Mouse (Mus musculus) heart, embryonic 16.5 days (tissue): ENCODE measurements around the gene Nsmce3. TPM values are rescaled to one million over a fixed set of nuclear protein-coding genes. Genes with fewer than 3 reads are reported as not detected.

Experiments
- ATAC-seq: fragments of 200-750 bp; cut with Nextera tagmentation; replicated peaks from 2 replicates; pipeline ENCODE4 v1.8.0; 2017; ENCODE audit warnings: moderate number of reproducible peaks; ENCODE audit not compliant: insufficient read depth, low FRiP score; ENCODE audit errors: extremely low read depth
- H3K27ac ChIP-seq: fragments of 300-500 bp; sonication (generic); 2 replicates; pipeline ENCODE4 v1.5.1; 2014; ENCODE audit warnings: mild to moderate bottlenecking, low read length, control low read depth, moderate library complexity
- H3K27me3 ChIP-seq: fragments of 300-500 bp; sonication (generic); 2 replicates; pipeline ENCODE4 v1.6.1; 2014; ENCODE audit warnings: low read length, mixed read lengths; ENCODE audit not compliant: control insufficient read depth, insufficient read depth
- H3K36me3 ChIP-seq: fragments of 300-500 bp; sonication (generic); 2 replicates; pipeline ENCODE4 v1.6.1; 2014; ENCODE audit not compliant: control insufficient read depth, insufficient read depth
- H3K4me1 ChIP-seq: fragments of 300-500 bp; sonication (generic); 2 replicates; pipeline ENCODE4 v1.6.1; 2014; ENCODE audit warnings: low read length, mixed read lengths; ENCODE audit not compliant: control insufficient read depth, insufficient read depth
- H3K4me2 ChIP-seq: fragments of 300-500 bp; sonication (generic); 2 replicates; pipeline ENCODE4 v1.6.1; 2014; ENCODE audit warnings: low read depth, mild to moderate bottlenecking, control low read depth, low read length
- H3K4me3 ChIP-seq: fragments of 300-500 bp; sonication (generic); 2 replicates; pipeline ENCODE4 v1.5.1; 2014; ENCODE audit warnings: mild to moderate bottlenecking, control low read depth, low read length
- H3K9ac ChIP-seq: fragments of 300-500 bp; sonication (generic); 2 replicates; pipeline ENCODE4 v1.6.1; 2014; ENCODE audit warnings: low read length, control low read depth
- H3K9me3 ChIP-seq: fragments of 300-500 bp; sonication (generic); replicated peaks from 2 replicates; pipeline ENCODE4 v1.6.1; 2016; ENCODE audit warnings: low read length; ENCODE audit not compliant: control insufficient read depth
- WGBS: fragments of 180-500 bp; shearing (Covaris S2); extraction: QIAGEN DNeasy Blood & Tissue Kit; methylation state at CpG from one replicate; pipeline ENCODE4 v1.1.7; 2014; 5-methylcytosine and 5-hydroxymethylcytosine counted together
- polyA plus RNA-seq: library from polyadenylated mRNA; unstranded; fragments of >200 nt; fragmentation: Nextera tagmentation; extraction: Ambion mirVana; gene quantifications from 2 replicates; pipeline ENCODE4 v1.2.1, GENCODE M21; 2015

The Nsmce3 gene
- 7.1 and 9.3 TPM in 2 replicates for polyA plus RNA-seq

DNA sequence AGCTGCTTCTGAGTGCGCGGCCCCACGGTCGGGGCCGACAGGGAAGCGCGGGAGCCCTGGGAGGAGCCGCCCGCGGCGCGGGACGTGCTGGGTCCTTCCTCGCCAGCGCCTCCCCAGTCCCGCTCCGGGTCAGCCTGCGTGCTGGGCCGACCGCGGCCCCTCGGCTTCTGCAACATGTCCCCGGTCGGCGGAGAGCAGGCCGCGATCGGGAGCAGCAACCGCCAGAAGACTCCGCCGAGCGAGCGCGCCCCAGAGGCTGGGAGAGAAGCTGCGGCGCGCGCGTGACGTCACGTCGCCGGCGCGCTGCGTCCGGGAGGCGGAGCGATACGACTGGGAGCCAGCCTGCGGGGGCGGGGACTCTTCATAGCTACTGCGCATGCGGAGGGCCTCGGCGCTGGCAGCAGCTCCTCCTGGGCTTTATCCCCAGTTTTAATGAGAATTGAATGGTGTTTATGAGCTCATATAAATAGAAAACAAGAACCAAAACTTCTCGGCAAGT is at the start of gene Nsmce3:
Gene Nsmce3, minus strand, starts transcription at position 255 of the 499 bp plus-strand sequence.
- 1% methylated on average over 52 of the region's 57 CpGs for WGBS
- H3K9me3 ChIP-seq = no peaks in the 10 kb centered on the region
- ATAC-seq = peak; percentile 96
- H3K4me1 ChIP-seq = peaks cover 12% of the 10 kb centered on the region
- peak within 1 kb of the TSS; percentile 85 for H3K4me2 ChIP-seq
- H3K9ac ChIP-seq = peak within 1 kb of the TSS; percentile 99
- H3K36me3 ChIP-seq = no peaks in the 10 kb centered on the region
- peak within 1 kb of the TSS; percentile 98 for H3K4me3 ChIP-seq
- H3K27ac ChIP-seq = peak within 1 kb of the TSS; percentile 97
- H3K27me3 ChIP-seq = 0 out of 2 replicates have a peak, but pooled peaks cover 2% of the 10 kb centered on the region

DNA sequence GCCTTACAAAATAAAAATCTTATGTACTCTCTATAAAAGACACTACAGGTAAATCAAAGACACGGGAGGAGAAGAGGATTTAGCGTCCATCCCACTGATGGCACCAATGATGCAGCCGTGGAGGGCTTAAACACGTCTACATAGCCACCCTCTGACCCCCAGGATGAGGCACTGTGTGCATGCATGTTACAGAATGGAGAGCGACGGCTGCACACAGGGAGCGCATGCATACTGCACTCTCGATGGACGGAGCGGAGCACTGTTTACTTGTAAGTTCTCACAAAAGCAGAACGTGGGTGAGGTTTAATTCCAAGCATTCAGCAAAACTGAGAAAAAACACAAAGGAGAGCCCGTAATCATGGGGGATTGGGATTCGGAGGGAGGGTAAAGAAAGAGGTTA is 48.4 kb upstream of the Nsmce3 start:
- Histone ChIP-seq H3K27ac (no peak overlapping the region), H3K4me3 (no peak overlapping the region), H3K4me2 (no peak overlapping the region), H3K4me1 (no peaks in the 10 kb centered on the region), H3K36me3 (no peaks in the 10 kb centered on the region), H3K9ac (no peak overlapping the region), H3K27me3 (no peaks in the 10 kb centered on the region), H3K9me3 (no peaks in the 10 kb centered on the region)
- no peak for ATAC-seq
- 82% methylated on average over 13 of the region's 13 CpGs for WGBS

DNA sequence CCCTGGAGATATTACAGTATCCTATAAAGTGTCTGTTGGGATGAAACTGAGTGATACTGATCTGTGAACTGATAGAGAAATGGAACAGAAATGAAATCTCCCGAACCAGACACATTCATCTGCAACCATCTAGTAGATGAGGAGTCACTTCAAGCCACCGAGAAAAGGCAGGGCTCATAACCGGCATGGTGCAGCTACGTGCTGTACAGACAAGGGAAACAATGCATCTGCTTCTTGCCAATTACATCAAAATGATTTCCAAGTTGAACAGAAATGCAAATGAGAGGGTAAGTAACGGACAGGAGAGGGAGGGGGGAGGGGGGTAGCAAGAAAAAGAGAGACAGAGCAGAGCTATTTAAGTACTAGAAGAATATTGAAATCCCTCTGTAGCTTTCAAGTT is 47.9 kb upstream of the Nsmce3 start:
- Histone ChIP-seq H3K4me2 (no peak overlapping the region), H3K36me3 (no peaks in the 10 kb centered on the region), H3K4me3 (no peak overlapping the region), H3K4me1 (no peaks in the 10 kb centered on the region), H3K27me3 (no peaks in the 10 kb centered on the region), H3K9me3 (no peaks in the 10 kb centered on the region), H3K9ac (no peak overlapping the region), H3K27ac (no peak overlapping the region)
- no peak for ATAC-seq
- WGBS = 78% methylated on average over 5 of the region's 5 CpGs

DNA sequence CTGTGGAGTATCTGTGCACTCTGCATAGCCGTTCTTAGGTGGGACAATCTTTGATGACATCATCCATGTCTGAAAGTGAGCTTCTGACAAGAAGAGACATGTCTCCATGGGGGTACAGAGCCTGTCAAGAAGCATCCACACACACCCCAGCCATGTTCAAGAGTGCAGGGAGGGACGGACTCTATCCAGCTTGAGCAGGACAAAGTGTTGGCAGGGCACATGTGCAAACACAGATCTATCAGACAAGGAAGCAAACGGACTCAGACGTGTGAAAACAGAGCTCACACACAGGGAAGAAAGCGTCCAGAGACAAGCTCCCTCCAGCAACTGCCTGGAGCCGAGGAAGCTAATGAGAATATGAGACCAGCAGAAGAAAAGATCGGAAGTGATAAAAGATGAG is 43.9 kb upstream of the Nsmce3 start:
- no peak overlapping the region for H3K9ac ChIP-seq
- H3K9me3 ChIP-seq = no peaks in the 10 kb centered on the region
- H3K4me2 ChIP-seq = no peak overlapping the region
- no peaks in the 10 kb centered on the region for H3K4me1 ChIP-seq
- no peaks in the 10 kb centered on the region for H3K36me3 ChIP-seq
- H3K27me3 ChIP-seq = no peaks in the 10 kb centered on the region
- no peak for ATAC-seq
- H3K27ac ChIP-seq = no peak overlapping the region
- H3K4me3 ChIP-seq = no peak overlapping the region
- 24% methylated on average over 7 of the region's 7 CpGs for WGBS

DNA sequence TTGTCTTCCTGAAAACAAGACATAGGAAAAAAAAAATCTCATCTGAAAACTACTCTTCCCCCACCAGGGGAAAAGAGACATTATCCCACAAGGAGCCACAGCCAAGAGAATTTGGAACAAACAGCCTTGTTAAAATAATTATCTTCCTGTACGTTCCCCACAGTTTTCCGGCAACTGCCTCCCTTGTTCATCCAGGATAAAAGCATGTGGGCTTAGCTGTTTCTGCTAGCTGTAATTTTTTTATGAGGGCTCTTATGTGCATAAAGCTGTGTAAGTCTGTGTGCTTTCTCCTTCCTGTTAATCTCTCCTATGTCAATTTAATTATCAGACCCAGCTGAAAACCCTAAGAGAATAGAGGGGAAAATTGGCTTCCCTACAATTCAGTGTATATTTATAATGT is 42.3 kb upstream of the Nsmce3 start:
- no peak overlapping the region for H3K4me3 ChIP-seq
- no peaks in the 10 kb centered on the region for H3K9me3 ChIP-seq
- ATAC-seq = no peak
- no peaks in the 10 kb centered on the region for H3K4me1 ChIP-seq
- H3K27ac ChIP-seq = no peak overlapping the region
- no peaks in the 10 kb centered on the region for H3K27me3 ChIP-seq
- WGBS = 64% methylated on average over 2 of the region's 2 CpGs
- no peak overlapping the region for H3K9ac ChIP-seq
- no peaks in the 10 kb centered on the region for H3K36me3 ChIP-seq
- no peak overlapping the region for H3K4me2 ChIP-seq

DNA sequence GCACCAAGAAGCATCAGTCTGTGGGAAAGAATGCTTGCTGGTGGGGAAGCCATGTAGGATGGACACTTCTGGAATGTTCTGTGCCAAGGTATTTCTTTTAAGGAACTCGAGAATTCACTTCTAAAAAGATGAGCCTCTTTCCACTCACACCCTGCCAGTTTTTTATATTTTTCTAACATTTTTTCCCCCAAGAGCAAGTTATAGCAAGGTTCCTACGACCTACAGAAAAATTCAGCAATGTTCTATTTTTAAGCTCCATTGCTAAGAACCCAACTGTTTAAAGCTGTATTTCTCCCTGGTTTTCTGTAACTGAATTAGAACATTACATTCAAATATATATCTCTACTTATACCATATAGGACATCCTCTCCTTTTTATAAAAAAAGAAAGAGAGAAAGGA is 39.1 kb upstream of the Nsmce3 start:
- no peak for ATAC-seq
- 51% methylated on average over 2 of the region's 2 CpGs for WGBS
- Histone ChIP-seq H3K27me3 (no peaks in the 10 kb centered on the region), H3K36me3 (no peaks in the 10 kb centered on the region), H3K4me2 (no peak overlapping the region), H3K9ac (no peak overlapping the region), H3K4me1 (no peaks in the 10 kb centered on the region), H3K9me3 (no peaks in the 10 kb centered on the region; the same call in 1 of the 2 replicates), H3K27ac (no peak overlapping the region), H3K4me3 (no peak overlapping the region)

DNA sequence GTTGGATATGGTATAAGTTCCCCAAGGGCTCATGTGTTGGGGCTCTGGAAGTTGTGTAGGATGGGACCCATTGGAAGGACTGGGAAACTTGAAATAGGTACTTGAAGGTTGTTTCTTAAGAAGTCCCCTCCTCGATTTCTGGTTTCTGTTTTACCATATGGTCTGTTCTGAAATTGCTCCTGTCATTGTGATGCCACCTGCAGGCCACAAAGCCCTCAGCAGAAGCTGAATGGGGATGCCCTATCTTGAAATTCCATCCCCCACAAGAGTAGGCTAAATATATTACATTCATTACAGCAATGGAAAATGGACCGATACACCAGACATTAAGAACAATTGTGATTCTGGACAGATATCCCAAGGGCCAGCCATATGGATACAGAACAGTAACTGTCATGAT is 37.4 kb upstream of the Nsmce3 start:
- Histone ChIP-seq H3K36me3 (no peaks in the 10 kb centered on the region), H3K9ac (no peak overlapping the region), H3K4me1 (no peaks in the 10 kb centered on the region), H3K4me3 (no peak overlapping the region), H3K9me3 (no peaks in the 10 kb centered on the region; the same call in 1 of the 2 replicates), H3K27ac (no peak overlapping the region), H3K27me3 (no peaks in the 10 kb centered on the region), H3K4me2 (no peak overlapping the region)
- no peak for ATAC-seq
- WGBS = 75% methylated on average over 2 of the region's 2 CpGs

DNA sequence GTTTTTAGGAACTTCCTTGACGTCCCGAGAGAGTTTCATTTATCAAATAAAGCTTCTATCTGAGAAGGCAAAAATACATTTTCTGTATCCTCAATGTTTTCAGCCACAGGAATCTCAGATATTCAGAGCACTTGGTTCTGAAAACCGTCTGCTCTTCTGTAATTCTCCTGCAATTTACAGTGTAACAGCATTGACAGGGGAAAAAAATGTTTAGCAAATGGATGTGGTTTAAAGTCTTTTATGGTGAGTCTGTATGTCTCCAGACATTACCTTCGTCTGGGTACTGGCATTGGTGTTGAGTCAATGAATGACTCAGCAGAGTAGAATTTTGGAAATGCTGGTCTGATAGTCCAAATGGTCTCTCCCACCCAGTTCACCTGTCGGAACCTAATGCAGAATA is 34.2 kb upstream of the Nsmce3 start:
- H3K9me3 ChIP-seq = no peaks in the 10 kb centered on the region; the same call in 1 of the 2 replicates
- no peaks in the 10 kb centered on the region for H3K27me3 ChIP-seq
- no peaks in the 10 kb centered on the region for H3K36me3 ChIP-seq
- H3K9ac ChIP-seq = no peak overlapping the region
- no peak overlapping the region for H3K4me2 ChIP-seq
- no peak overlapping the region for H3K27ac ChIP-seq
- no peaks in the 10 kb centered on the region for H3K4me1 ChIP-seq
- 62% methylated on average over 5 of the region's 5 CpGs for WGBS
- no peak for ATAC-seq
- H3K4me3 ChIP-seq = no peak overlapping the region

DNA sequence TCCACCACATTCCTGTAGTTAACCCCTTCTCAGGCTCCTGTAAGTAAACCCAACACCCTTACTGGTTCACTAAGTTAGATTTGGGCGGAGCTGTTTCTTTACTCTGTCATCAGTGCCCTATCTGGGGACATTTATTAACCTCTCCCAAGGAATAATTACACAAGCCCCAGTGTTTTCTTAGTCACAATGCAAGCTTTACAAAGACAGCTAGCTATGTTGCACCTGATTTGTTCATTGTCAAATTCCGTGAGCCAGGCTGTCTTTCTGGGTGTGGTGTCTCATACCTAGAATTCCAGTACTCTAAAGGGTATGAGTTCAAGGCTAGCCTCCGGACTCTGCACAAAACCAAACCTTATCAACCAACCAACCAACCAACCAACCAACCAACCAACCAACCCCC is 32.7 kb upstream of the Nsmce3 start:
- 73% methylated on average over 3 of the region's 3 CpGs for WGBS

More for the DNA sequence above, 32.7 kb upstream of the Nsmce3 start:
- ATAC-seq = no peak
- Histone ChIP-seq H3K9me3 (no peaks in the 10 kb centered on the region; the same call in 1 of the 2 replicates), H3K4me3 (no peak overlapping the region), H3K4me2 (no peak overlapping the region), H3K27me3 (no peaks in the 10 kb centered on the region), H3K4me1 (no peaks in the 10 kb centered on the region), H3K36me3 (no peaks in the 10 kb centered on the region), H3K9ac (no peak overlapping the region), H3K27ac (no peak overlapping the region)
